Mouse (Mus musculus) cerebellum, adult 11-12 months (tissue): ENCODE results near the gene Akap12.

Source experiments
- DNase-seq: peaks from one replicate; pipeline ENCODE4 v3.0.0; 2022

Akap12 gene

GRCm38 (mm10) chr10:4407191-4407590 lies 141.0 kb downstream of the Akap12 start:
- no peak for DNase-seq
